Mouse (Mus musculus): ENCODE measurements around the gene Kctd2.
A peak's percentile ranks its signal among the peaks of the same experiment; 100 is the strongest.

Gene Kctd2

GRCm38 (mm10) chr11:115400630-115401391 lies 19.1 kb upstream of the Kctd2 start:
- DNase-seq (ENCODE audit: extremely low read depth, low read depth), result no peak

- DNase-seq (ENCODE audit: extremely low read depth, low read depth), result peak; percentile 70
These were observed 16.4 kb upstream of the Kctd2 start, which contains the start of gene Mrpl58 for GRCm38 (mm10) chr11:115403338-115404124. Mrpl58 (plus strand) TSS chr11:115403752.

- no peak for DNase-seq (ENCODE audit: extremely low read depth, low read depth)
These were observed 14.2 kb upstream of the Kctd2 start for GRCm38 (mm10) chr11:115405723-115406122.

GRCm38 (mm10) chr11:115406858-115407401 lies 13.0 kb upstream of the Kctd2 start:
- no peak for DNase-seq (ENCODE audit: extremely low read depth, low read depth)

- DNase-seq (ENCODE audit: extremely low read depth, low read depth), result no peak
These were observed 11.5 kb upstream of the Kctd2 start for GRCm38 (mm10) chr11:115408266-115408920.

- no peak for DNase-seq (ENCODE audit: extremely low read depth, low read depth)
These were observed 10.4 kb upstream of the Kctd2 start for GRCm38 (mm10) chr11:115409556-115409955.

- DNase-seq (ENCODE audit: extremely low read depth, low read depth), result no peak
These were observed 635 bp downstream of the Kctd2 start for GRCm38 (mm10) chr11:115420336-115421190.

- no peak for DNase-seq (ENCODE audit: extremely low read depth, low read depth)
These were observed 1.4 kb downstream of the Kctd2 start for GRCm38 (mm10) chr11:115421328-115421727.

GRCm38 (mm10) chr11:115421972-115422371 lies 2.0 kb downstream of the Kctd2 start:
- DNase-seq (ENCODE audit: extremely low read depth, low read depth), result no peak

GRCm38 (mm10) chr11:115423091-115423490 lies 3.2 kb downstream of the Kctd2 start:
- no peak for DNase-seq (ENCODE audit: extremely low read depth, low read depth)

GRCm38 (mm10) chr11:115424666-115425065 lies 4.7 kb downstream of the Kctd2 start:
- DNase-seq (ENCODE audit: extremely low read depth, low read depth), result no peak

GRCm38 (mm10) chr11:115425671-115426070 lies 5.7 kb downstream of the Kctd2 start:
- DNase-seq (ENCODE audit: extremely low read depth, low read depth), result no peak

- no peak for DNase-seq (ENCODE audit: extremely low read depth, low read depth)
These were observed 7.8 kb downstream of the Kctd2 start for GRCm38 (mm10) chr11:115427482-115428331.

GRCm38 (mm10) chr11:115429307-115429706 lies 9.4 kb downstream of the Kctd2 start:
- no peak for DNase-seq (ENCODE audit: extremely low read depth, low read depth)

GRCm38 (mm10) chr11:115430561-115430960 lies 10.6 kb downstream of the Kctd2 start:
- DNase-seq (ENCODE audit: extremely low read depth, low read depth), result no peak

GRCm38 (mm10) chr11:115432814-115433213 lies 12.9 kb downstream of the Kctd2 start:
- DNase-seq (ENCODE audit: extremely low read depth, low read depth), result no peak

- DNase-seq (ENCODE audit: extremely low read depth, low read depth), result no peak
These were observed 13.4 kb downstream of the Kctd2 start for GRCm38 (mm10) chr11:115433342-115433741.

- DNase-seq (ENCODE audit: extremely low read depth, low read depth), result no peak
These were observed 15.8 kb downstream of the Kctd2 start for GRCm38 (mm10) chr11:115435596-115436337.

GRCm38 (mm10) chr11:115437571-115438122 lies 17.7 kb downstream of the Kctd2 start:
- no peak for DNase-seq (ENCODE audit: extremely low read depth, low read depth)
